Mouse (Mus musculus) left cerebral cortex, adult 8-10 months (tissue): ENCODE measurements at regions not wholly inside any gene's neighbourhood (a gene's known extent, or its start where the extent isn't known, plus 50 kb on each side); places are given as distances from the start of the nearest gene placed in this dataset.
A peak's percentile ranks its signal among the peaks of the same experiment; 100 is the strongest.

ENCODE experiments used
- DNase-seq, 2 experiments: peaks; one replicate each; pipeline ENCODE4 v3.0.0; 2022; ENCODE audit warnings: low spot score in 2 of 2

- DNase-seq: no peak
These were observed 54.7 kb upstream of the Pappa2 start for GRCm38 (mm10) chr1:159034952-159035351.

GRCm38 (mm10) chr1:159036371-159036770 lies 56.1 kb upstream of the Pappa2 start:
- DNase-seq: no peak

GRCm38 (mm10) chr1:159045870-159046385 lies 65.6 kb upstream of the Pappa2 start:
- DNase-seq: no peak

GRCm38 (mm10) chr1:159065024-159065423 lies 84.7 kb upstream of the Pappa2 start:
- DNase-seq: no peak

- DNase-seq: no peak
These were observed 118.9 kb upstream of the Pappa2 start for GRCm38 (mm10) chr1:159099205-159099604.

- no peak for DNase-seq
These were observed 109.9 kb upstream of the Cop1 start for GRCm38 (mm10) chr1:159122201-159122600.

- DNase-seq: no peak
These were observed 107.2 kb upstream of the Cop1 start for GRCm38 (mm10) chr1:159124874-159125273.

- peak; percentile 27 to 78 for DNase-seq
These were observed 96.8 kb upstream of the Cop1 start for GRCm38 (mm10) chr1:159135301-159135700.

GRCm38 (mm10) chr1:159147788-159148497 lies 84.2 kb upstream of the Cop1 start:
- no peak for DNase-seq

- no peak for DNase-seq
These were observed 83.5 kb upstream of the Cop1 start for GRCm38 (mm10) chr1:159148498-159149187.

- no peak for DNase-seq
These were observed 82.9 kb upstream of the Cop1 start for GRCm38 (mm10) chr1:159149207-159149606.

GRCm38 (mm10) chr1:159149721-159150120 lies 82.4 kb upstream of the Cop1 start:
- no peak for DNase-seq

- no peak for DNase-seq
These were observed 81.8 kb upstream of the Cop1 start for GRCm38 (mm10) chr1:159150351-159150750.

- DNase-seq: no peak
These were observed 75.7 kb upstream of the Cop1 start for GRCm38 (mm10) chr1:159156428-159156827.

- no peak for DNase-seq
These were observed 71.8 kb upstream of the Cop1 start for GRCm38 (mm10) chr1:159160035-159160960.

- DNase-seq: peak; percentile 3 to 14
These were observed 68.8 kb upstream of the Cop1 start for GRCm38 (mm10) chr1:159163113-159163885.

GRCm38 (mm10) chr1:159182031-159182430 lies 50.1 kb upstream of the Cop1 start:
- no peak for DNase-seq
